Mouse (Mus musculus) frontal cortex, adult 2 months (tissue): ENCODE results near the gene Atp6v0b. TPM values are rescaled to one million over a fixed set of nuclear protein-coding genes. Genes with fewer than 3 reads are reported as not detected.

ENCODE experiments used
- DNase-seq, 2 experiments: peaks; one replicate each; pipeline ENCODE4 v3.0.0; 2022; ENCODE audit warnings: low spot score in 1 of 2; ENCODE audit errors: extremely low spot score in 1 of 2
- polyA plus RNA-seq: library from polyadenylated mRNA; depleted of rRNA; stranded (reverse); fragments of >200 nt; gene quantifications from 2 replicates; pipeline ENCODE4 v1.2.3, GENCODE M21; 2012

The Atp6v0b gene
- polyA plus RNA-seq, 1 experiment: 722 TPM

DNA sequence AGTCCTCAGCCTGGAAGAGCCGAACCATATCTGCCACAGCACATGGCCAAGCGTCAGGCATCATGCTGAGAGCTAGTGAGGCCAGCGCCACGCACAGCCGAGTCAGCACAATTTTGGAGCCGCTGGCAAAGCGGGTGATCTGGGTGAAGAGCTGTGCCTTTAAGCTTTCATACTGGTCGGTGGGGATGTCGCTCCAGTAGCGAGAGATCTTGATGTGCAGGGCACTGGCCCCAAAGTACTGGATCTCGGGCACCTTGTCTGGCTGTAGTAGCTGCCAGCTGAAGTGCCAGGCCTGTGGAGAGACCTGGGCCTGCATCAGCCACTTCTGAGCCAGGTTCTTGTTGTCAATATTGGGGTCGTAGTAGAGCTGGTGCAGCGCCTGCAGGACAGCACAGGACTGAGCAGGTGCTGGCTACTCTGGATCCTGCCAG lies 25.0 kb upstream of the Atp6v0b start:
- DNase-seq: no peak

DNA sequence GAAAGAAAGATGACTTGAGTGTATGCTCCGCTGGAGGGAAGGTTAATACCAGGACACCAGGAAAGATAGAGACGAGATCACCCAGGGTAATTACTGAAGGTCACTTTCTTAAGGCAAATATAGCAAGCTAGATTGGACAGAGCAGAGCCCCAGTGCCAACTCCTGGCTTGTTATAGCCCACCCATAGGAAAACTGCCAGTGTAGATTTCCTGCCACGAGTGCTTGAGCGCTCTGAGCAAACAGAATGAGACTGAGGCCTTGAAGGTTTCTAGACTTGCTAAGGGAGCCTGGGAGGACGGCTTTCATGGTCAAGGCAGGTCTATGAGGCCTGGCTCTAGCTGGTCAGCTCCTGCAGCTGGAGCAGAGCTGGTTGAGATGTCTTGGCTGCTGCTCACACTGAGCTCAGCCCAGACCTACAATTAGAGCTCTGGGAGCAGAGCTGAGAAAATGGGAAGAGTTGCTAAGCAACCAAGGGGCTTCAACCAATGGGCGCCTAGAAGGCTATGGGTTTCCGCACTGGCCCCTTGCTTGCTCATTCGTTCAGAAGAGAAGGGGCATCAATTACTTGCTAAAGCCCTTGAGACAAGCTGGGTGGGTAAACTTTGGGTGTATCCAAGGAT lies 21.8 kb upstream of the Atp6v0b start:
- no peak for DNase-seq

DNA sequence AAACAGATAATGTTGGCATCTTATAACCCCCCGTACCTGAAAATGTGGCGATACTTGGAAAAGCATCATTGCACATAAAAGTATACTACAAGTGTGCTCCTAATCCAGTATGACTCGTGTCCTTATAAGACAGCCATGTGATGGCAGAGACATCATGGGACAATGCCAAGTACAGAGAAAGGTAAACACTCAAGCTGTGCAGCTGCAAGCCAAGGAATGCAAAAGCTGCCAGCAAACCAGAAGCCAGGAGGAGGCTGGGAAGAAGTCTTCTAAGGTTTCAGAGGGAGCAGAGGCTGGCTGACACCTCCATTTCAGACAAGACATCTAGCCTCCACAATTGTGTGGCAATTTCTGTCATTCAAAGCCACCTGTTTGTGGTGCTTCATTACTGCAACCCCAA lies 19.1 kb upstream of the Atp6v0b start:
- DNase-seq: no peak

DNA sequence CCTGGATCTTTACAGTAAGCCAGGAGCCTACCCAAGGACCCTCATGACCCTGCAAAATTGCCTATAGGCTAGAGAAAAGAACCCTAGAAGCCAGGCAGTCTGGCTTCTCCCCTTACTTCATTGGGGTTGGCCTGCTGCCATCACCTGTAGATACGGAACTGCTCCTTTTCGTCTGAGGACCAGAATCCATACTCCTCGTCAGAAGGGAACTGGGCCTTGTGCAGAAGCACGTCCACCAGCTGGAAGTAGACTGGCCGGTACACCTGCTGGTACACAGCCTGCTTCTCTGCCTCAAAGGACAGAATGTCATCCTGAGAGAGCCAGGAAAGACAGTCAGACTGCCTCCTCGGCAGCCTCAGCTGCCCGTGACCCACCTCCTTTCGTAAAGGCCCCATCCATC lies 17.6 kb upstream of the Atp6v0b start:
- DNase-seq: no peak

DNA sequence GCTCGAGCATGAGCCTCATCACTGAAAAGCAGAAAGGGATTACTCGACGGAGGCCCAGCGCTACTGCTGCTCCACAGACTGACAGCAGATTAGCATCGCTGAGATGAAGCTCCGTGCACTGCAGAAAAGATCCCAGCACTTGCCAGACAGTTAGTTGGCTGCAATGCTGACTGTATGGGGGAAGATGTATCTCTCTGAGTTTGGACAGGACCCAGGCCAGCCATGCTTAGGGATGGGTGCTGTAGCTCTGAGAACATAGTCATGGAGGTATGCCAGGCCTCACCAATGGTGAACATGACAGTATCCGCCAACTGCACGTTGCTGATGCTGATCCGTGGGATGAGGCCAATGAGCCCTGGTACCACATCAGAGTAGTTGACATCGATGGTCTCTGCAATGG lies 17.0 kb upstream of the Atp6v0b start:
- peak in 1 of 2 experiments; percentile 66 for DNase-seq

DNA sequence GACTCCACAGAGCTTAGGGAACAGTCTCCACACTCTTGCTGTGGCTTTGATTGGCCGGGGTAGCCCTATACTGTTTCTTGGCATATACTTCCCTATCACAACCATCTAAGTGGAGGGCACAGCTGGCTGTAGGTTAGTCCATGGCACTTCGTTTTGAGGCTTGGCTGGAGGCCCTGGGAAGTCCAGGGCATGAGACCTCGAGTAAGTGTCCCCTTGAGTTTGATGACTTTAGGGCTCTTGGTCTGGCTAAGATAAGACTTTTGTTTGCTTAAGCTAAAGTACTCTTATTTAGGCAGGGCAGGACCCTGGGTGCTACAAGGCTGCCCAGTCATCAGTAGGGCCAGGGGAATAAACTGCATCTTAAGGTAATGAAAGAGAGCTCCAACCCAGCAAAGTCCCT lies 11.0 kb upstream of the Atp6v0b start:
- no peak for DNase-seq

DNA sequence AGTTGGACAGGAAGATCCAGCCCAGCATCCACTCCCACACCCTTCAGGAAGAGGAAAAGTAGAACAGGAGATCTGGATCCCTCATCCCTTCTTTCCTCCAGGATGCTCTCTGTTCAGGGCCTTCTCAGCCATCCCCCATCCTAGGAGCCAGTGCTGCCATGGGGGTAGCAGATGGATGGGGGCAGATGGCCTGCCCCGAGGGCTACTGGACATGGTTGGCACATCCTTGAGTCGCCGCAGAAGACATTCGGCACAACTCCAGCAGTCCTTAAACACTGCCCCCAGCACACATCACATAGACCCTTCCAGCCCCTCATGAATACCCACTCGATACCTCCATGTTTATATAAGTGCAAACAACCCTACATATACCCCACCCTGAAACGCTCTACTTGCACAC lies 8.9 kb upstream of the Atp6v0b start:
- DNase-seq: no peak

DNA sequence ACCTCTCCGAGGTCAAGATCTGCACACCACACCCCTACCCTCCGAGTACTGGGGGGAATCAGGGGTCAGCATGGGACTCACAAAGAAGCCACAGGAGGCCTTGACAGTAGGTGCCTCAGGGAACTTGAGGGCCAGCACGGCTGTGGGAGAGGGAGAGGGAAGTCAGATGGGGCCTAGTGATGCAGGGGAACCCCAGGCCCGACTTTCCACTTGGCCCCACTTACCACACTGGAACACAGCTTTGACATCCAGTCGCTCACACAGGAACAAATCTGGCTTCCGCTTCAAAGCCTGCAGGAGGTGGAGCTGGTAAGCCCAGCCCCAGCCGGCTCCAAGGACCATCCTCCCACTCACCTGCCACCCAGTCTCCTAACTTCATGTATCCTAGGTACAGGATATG lies 8.2 kb upstream of the Atp6v0b start:
- DNase-seq: no peak

DNA sequence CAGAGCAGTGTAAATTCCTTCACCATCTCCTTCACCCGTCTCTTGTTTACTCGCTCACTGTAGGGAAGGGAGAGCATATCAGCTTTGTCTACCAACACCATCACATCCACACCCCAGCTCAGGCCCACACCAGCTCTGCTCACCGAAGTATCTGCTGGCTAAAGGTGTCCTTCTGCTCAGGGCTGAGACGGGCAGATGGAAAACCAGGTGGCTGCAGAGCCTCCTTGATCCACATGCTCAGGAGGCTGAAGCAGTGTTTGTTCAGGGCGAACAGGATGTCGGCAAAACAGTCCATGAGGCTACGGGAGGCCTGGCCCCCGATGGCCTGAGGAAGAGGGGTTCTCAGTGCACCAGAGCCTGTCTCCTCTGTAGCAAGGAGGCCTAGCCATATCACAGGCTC lies 7.5 kb upstream of the Atp6v0b start:
- DNase-seq: no peak

DNA sequence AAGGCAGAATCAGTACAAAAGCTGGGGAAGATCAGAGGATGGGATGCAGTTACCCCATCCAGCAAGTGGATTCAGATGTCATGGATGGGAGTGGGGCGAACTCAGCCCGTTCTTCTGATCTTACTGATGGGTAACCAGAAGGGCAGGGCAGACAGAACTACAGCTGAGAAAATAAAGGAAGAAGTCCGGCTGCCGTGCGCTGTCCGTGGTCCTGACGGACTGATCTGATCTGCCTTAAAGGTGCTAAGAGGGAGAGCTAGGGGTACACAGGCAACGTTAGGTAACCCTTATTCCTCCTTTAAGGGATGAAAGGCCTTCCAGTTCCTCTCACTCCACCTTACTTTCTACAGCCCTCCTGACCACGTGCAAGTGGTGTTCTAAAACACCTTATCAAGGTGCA lies 6.2 kb upstream of the Atp6v0b start:
- DNase-seq: no peak

DNA sequence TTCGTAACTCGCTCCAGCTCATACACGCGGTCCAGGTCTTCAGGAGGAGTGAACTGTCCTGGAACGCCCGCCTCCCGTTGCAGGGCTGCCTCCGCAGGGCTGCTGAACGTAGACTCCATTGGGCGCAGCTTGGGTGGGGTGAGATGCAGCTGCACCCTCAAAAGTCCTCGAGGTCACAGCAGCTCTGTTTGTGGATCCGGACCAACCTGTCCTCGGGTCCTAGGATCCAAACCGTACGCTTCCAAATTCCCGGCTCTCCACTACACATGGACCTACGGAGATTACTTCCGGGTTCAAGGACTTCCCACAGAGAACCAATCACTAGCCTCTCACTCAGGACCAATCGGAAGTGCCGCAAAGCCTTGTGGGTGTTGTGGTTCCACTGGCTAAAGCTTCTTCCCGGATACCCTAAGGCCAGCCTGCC lies 4.6 kb upstream of the Atp6v0b start, which contains the start of gene Dph2:
Gene Dph2, minus strand, starts transcription at position 295 of the 424 bp plus-strand sequence.
- DNase-seq: peak; percentile 82 to 92

DNA sequence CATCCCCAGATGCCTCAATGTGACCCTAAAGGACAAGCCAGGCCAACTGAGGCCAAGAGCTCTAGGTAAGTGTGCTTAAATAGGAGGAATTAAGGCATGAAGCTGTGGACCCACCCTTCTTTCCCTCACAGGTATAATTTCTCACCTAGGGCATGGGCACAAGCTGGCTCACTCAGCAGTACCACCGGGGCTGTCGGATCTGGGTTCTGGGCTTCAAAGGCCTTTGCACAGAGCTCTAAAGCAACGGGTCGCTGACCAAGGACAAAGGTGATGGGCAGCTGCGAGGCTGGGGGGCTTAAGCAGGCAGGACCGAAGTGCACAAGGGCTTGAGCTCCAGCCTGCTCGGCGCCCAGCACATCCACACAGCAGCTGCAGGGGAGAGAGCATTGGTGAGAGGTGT lies 3.6 kb upstream of the Atp6v0b start:
- no peak for DNase-seq

DNA sequence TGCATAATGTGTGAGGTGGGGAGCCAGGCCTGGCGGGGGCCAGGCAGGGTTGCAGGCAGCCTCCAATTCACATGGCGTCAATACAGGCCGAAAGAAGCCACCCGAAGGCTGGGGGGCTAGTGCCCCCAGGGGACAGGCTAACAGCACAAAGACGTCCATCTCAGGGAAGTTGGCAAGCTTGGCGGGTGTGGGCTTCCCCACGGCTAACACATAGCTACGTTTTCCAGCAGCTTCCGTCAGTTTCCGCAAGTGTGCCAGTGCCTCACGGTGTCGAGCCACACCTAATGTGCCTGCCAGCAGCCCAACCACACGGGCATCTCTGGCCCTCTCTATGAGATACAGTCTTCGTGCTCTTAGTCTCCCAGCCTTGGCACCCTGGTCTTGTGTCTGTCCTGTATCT lies 2.9 kb upstream of the Atp6v0b start:
- no peak for DNase-seq

DNA sequence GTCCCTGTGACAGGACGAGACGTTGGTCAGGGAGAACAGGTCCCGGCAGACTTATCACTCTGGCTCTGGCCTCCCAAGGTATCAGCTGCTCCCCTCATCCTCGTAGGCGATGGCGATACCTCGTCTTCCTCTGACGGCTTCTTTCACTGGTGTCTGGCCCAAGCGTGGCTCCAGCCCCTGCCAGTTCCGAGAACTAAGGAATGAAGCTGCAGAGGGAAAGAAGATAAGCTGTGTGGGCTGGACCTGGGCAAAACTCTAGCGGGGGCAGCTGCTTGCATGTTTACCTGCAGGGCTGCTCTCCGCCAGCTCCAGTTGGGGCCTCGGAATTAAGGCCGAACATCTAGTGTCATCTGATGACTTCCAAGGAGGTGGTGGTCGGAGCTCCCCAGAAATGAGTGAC lies 2.3 kb upstream of the Atp6v0b start:
- DNase-seq: no peak

DNA sequence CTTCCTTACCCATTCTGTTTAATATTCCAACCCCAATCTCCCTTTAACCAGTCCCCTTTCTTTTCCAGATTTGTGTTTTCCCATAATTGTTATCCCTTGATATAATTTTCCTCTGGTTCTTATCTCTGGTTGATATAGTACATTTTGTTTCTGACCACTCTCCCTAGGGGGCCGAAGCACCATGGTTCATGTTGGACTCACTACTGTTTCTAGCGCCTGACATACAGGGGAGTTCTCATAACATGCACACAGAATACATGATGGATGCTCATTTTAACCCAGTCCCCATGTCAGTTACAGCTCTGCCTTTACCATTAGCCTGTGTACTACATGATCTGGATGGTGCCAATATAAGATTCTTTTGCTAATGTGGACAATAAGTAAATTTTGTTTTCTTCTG lies 787 bp upstream of the Atp6v0b start:
- no peak for DNase-seq

DNA sequence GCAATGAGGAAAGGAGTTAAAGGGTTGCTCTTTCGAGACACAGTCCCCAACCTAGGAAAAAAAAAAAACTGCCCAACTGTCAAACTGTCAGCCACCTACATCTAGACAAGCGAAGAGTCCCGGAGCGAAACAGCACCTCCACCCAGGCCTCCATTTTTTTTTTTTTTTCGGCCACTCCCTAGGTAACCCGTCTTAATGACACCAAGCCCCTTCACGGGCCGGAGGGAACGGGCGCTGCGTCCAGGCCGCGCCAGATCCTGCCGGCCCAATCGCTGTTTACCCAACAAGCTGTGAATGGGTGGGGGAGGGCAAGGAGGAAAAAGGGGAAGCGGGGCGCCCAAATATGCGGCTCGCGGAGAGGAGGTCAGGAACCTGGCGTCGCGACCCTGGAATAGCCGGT lies 489 bp downstream of the Atp6v0b start:
- no peak for DNase-seq

DNA sequence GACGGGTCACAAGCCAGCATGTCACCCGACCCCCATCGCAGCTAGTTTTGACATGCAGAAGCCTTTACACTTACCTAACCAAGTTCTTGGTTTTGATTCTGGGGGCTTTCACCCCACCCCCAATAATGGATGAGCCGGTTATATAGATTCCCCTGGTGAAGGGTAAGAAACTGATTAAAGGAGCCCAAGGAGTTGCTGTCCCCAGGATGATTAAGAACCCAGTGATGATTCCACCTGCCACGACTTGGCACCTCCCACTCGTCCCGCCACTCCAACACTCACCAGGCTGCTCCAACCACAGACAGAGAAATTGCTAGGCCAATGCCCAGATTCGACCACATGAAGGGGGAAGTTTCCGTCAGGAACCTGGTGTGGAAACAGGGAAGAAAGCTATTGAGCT lies 1.1 kb downstream of the Atp6v0b start:
- DNase-seq: no peak

DNA sequence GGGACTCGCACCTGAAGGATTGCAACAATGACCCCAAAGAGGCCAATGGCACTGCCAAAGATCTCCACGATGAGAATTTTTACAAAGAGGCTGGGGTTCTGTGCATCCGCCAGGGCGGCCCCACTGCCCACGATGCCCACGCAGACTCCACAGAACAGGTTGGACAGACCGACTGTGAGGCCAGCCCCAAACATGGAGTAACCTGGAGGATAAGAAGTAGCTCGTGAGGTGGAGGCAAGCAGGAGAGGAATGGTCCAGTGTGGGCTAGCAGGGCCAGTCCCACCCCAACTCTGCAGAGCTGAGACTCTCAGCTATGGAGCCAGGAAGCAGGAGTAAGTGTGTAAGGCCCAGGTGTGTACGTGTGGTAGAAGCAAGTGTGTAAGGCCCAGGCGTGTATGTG lies 2.0 kb downstream of the Atp6v0b start:
- DNase-seq: no peak

DNA sequence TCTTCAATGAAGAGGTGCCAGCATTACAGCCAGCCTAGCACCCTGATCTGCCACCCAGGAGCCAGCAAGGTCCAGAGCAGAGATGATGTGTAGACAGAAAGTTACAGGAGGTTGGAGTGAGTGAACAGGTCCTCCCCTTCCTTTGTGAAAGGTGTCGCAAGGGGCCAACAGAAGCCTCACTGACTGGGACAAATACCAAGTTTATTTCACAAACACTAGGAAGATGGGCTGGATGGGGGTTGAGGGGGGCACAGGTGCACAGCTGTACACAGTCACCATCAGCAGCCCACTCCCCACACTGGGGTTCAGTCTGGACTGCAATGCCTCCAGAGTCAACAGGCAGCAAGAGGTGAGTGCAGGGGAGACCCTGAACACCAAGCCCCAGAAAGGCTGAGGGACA lies 3.0 kb downstream of the Atp6v0b start:
- no peak for DNase-seq

DNA sequence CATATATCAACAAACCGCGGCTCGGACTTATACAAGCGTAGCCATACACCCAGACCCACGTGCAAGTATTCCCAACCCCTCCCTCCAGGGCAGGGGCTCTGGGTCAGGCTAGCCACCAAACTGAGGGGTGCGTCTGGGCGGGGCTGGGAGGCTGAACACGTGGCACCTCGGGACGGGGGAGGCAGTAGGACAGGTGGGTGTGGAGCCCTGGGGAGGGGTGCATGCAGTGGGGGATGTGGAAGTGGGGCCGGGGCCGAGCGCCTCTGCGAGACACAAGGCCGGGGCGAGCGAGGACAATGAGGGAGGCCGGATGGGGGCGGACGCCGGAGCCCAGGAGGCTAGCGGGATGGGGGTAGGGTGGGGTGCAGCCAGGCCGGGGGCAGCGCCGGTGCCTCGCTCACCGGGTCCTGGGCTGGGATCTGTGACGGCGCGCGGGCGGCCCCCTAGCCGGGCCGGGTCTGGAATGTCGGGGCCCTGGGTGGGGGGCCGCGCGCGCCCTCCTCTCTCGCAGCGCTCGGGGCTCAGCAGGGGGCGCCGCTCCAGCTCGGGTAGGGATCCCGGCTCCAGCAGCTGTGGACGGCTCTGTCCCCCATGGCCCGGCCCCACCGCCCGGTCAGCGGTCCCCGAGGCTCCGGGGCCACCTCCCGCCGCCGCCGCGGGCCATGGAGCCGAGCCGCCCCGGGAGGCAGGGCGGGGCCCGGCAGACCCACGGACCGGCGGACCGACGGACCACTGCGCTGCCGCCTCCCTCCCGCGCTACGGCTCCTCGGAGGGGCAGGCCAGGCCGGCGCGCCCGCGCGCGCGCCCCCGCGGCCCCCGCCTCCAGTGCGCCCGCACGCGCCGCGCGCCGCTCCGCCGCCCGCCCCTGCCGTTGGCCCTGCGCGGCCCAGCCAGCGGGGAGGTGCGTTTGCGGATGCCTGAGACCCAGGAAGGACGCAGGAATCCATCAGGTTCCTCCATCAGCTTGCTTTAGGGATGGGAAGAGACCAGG lies 4.1 kb downstream of the Atp6v0b start, which contains the start of gene B4galt2:
Gene B4galt2, minus strand, starts transcription at position 787 of the 991 bp plus-strand sequence.
- DNase-seq: peak in 1 of 2 experiments; percentile 59

DNA sequence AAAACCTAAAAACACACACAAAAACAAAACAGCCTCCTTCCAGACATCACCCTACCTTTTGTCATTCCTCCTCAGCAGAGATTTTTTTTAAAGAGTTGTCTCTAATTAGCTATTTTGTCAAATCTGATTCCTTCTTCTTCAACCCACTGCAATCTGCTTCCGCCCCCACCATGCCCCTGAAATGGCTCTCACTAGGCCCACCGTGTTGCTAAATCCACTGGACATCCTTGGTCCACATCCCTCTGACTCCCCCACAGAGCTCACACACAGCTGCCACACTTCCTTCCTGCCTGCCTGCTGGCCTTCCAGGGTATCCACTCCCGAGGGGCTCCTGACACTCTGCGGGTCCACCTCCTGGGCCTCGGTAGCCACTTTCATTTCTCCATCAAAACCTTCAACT lies 8.4 kb downstream of the Atp6v0b start:
- no peak for DNase-seq

DNA sequence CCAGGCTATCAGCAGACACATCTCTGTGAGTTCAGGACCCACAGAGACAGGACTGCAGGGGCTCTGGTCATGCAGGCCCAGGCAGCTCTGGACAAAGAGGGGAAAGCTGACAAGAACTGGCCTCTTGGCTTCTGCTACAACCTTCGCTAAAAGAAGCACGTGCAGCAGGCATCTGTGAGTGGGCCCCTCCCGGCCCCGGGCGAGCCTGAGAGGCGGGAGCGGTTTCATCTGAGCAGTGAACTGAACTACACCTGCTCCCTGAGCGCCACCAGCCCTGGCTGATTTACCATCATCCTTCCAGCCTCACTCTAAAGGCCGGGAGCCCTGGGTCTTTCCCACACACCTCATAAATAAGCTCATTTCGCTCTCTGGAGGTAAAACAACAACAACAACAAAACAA lies 8.8 kb downstream of the Atp6v0b start:
- DNase-seq: no peak
